Mouse (Mus musculus): ENCODE measurements around the gene Pltp.

DNA sequence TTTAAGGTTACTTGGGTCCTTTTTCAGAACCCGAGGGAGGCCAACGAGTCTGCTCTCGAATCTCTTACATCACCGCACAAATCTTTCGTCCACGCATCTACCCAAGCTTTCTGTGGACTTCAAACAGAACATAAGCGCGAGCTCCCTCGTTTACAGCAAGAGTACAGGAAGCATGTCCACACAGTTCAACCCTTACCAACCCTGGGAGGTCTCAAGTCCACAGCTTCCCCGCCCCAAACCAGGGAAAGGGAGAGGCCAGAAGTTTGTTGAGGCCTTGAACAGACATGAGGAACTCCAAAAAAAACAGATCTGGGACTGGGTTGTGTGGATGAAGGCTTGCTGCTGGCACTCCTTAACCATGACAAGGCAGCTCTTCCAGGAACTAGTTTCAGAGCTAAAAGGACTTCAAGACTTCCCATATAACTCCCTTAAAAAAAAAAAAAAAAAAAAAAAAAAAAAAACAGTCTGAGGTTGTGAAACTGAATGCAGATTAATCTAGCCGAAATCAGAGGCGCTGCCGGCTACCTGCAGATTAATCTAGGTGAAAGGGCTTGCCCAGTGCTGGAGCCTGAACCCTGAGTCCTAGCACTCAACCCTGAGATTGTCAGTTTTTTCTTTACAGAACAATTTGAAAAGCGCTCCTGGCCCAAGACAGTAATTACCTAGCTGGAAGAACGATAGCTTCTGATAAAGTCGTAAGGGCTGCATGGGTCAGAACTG is 54.1 kb downstream of the Pltp start:
- TF ChIP-seq MAFK (IDR thresholded peaks at IDR 0.05; ENCODE audit: insufficient read depth, low read depth, low read length) (no peak), ZNF384 (IDR thresholded peaks at IDR 0.05; ENCODE audit: low read depth, low read length) (no peak)
